Mouse (Mus musculus): ENCODE results near the gene Il1r2. TPM values are rescaled to one million over a fixed set of nuclear protein-coding genes. Genes with fewer than 3 reads are reported as not detected.
A peak's percentile ranks its signal among the peaks of the same experiment; 100 is the strongest.

Gene Il1r2
- polyA plus RNA-seq, 1 experiment from 2014 or later: 1.3 TPM

GRCm38 (mm10) chr1:40031626-40032025 is 42.3 kb upstream of the Il1r2 start:
- H3K4me1 ChIP-seq (replicated peaks; ENCODE audit: control insufficient read depth, insufficient read depth, low read length): no peaks in the 10 kb centered on the region
- no peak overlapping the region for H3K9ac ChIP-seq (ENCODE audit: low read length)
- no peak overlapping the region for H3K4me2 ChIP-seq (ENCODE audit: low read length)
- H3K9me3 ChIP-seq (ENCODE audit: control insufficient read depth, low read length): no peaks in the 10 kb centered on the region
- no peak overlapping the region for H3K4me3 ChIP-seq (ENCODE audit: low read depth, low read length)
- ATAC-seq (replicated peaks; ENCODE audit: low FRiP score, low TSS enrichment, low read depth): no peak
- peak; percentile 41 for DNase-seq (ENCODE audit: low spot score)
- 82% methylated on average over 2 of the region's 2 CpGs for WGBS
- H3K27me3 ChIP-seq (replicated peaks; ENCODE audit: control insufficient read depth, insufficient read depth, low read length): no peaks in the 10 kb centered on the region
- H3K36me3 ChIP-seq (ENCODE audit: control insufficient read depth, insufficient read depth, low read length): peaks cover 15% of the 10 kb centered on the region; the same call in 1 of the 2 replicates
- no peak overlapping the region for H3K27ac ChIP-seq (ENCODE audit: low read depth)

GRCm38 (mm10) chr1:40033315-40033714 is 40.6 kb upstream of the Il1r2 start:
- H3K9me3 ChIP-seq (ENCODE audit: control insufficient read depth, low read length): no peaks in the 10 kb centered on the region

GRCm38 (mm10) chr1:40033743-40034420 is 40.0 kb upstream of the Il1r2 start:
- H3K4me3 ChIP-seq (ENCODE audit: low read depth, low read length): no peak overlapping the region
- H3K9ac ChIP-seq (ENCODE audit: low read length): no peak overlapping the region
- DNase-seq (ENCODE audit: low spot score) (peak; percentile 48), ATAC-seq (replicated peaks; ENCODE audit: low FRiP score, low TSS enrichment, low read depth) (no peak)
- no peaks in the 10 kb centered on the region for H3K36me3 ChIP-seq (ENCODE audit: control insufficient read depth, insufficient read depth, low read length)
- 74% methylated on average over 12 of the region's 12 CpGs for WGBS
- H3K27me3 ChIP-seq (replicated peaks; ENCODE audit: control insufficient read depth, insufficient read depth, low read length): no peaks in the 10 kb centered on the region
- no peak overlapping the region for H3K27ac ChIP-seq (ENCODE audit: low read depth)
- no peaks in the 10 kb centered on the region for H3K9me3 ChIP-seq (ENCODE audit: control insufficient read depth, low read length)
- H3K4me1 ChIP-seq (replicated peaks; ENCODE audit: control insufficient read depth, insufficient read depth, low read length): no peaks in the 10 kb centered on the region
- H3K4me2 ChIP-seq (ENCODE audit: low read length): no peak overlapping the region

More at GRCm38 (mm10) chr1:40033315-40033714, 40.6 kb upstream of the Il1r2 start:
- Histone ChIP-seq H3K4me3 (ENCODE audit: low read depth, low read length) (no peak overlapping the region), H3K36me3 (ENCODE audit: control insufficient read depth, insufficient read depth, low read length) (0 out of 2 replicates have a peak, but pooled peaks cover under 1% of the 10 kb centered on the region), H3K4me1 (replicated peaks; ENCODE audit: control insufficient read depth, insufficient read depth, low read length) (no peaks in the 10 kb centered on the region), H3K27me3 (replicated peaks; ENCODE audit: control insufficient read depth, insufficient read depth, low read length) (no peaks in the 10 kb centered on the region), H3K27ac (ENCODE audit: low read depth) (no peak overlapping the region), H3K9ac (ENCODE audit: low read length) (no peak overlapping the region), H3K4me2 (ENCODE audit: low read length) (no peak overlapping the region)
- WGBS: 53% methylated on average over 4 of the region's 4 CpGs
- DNase-seq (ENCODE audit: low spot score) (peak; percentile 49), ATAC-seq (replicated peaks; ENCODE audit: low FRiP score, low TSS enrichment, low read depth) (no peak)

GRCm38 (mm10) chr1:40037831-40038230 is 36.0 kb upstream of the Il1r2 start:
- H3K4me2 ChIP-seq (ENCODE audit: low read length): no peak overlapping the region
- no peaks in the 10 kb centered on the region for H3K4me1 ChIP-seq (replicated peaks; ENCODE audit: control insufficient read depth, insufficient read depth, low read length)
- no peak overlapping the region for H3K9ac ChIP-seq (ENCODE audit: low read length)
- H3K27ac ChIP-seq (ENCODE audit: low read depth): no peak overlapping the region
- no peak overlapping the region for H3K4me3 ChIP-seq (ENCODE audit: low read depth, low read length)
- H3K36me3 ChIP-seq (ENCODE audit: control insufficient read depth, insufficient read depth, low read length): no peaks in the 10 kb centered on the region
- H3K27me3 ChIP-seq (replicated peaks; ENCODE audit: control insufficient read depth, insufficient read depth, low read length): no peaks in the 10 kb centered on the region
- DNase-seq (ENCODE audit: low spot score) (no peak), ATAC-seq (replicated peaks; ENCODE audit: low FRiP score, low TSS enrichment, low read depth) (no peak)
- WGBS: 89% methylated on average over 6 of the region's 6 CpGs
- H3K9me3 ChIP-seq (ENCODE audit: control insufficient read depth, low read length): no peaks in the 10 kb centered on the region

GRCm38 (mm10) chr1:40045686-40046085 is 28.2 kb upstream of the Il1r2 start:
- Histone ChIP-seq H3K27ac (ENCODE audit: low read depth) (no peak overlapping the region), H3K9ac (ENCODE audit: low read length) (no peak overlapping the region), H3K4me2 (ENCODE audit: low read length) (no peak overlapping the region), H3K4me3 (ENCODE audit: low read depth, low read length) (no peak overlapping the region), H3K27me3 (replicated peaks; ENCODE audit: control insufficient read depth, insufficient read depth, low read length) (no peaks in the 10 kb centered on the region), H3K9me3 (ENCODE audit: control insufficient read depth, low read length) (no peaks in the 10 kb centered on the region), H3K36me3 (ENCODE audit: control insufficient read depth, insufficient read depth, low read length) (no peaks in the 10 kb centered on the region), H3K4me1 (replicated peaks; ENCODE audit: control insufficient read depth, insufficient read depth, low read length) (no peaks in the 10 kb centered on the region)
- DNase-seq (ENCODE audit: low spot score) (no peak), ATAC-seq (replicated peaks; ENCODE audit: low FRiP score, low TSS enrichment, low read depth) (no peak)
- 79% methylated on average over 6 of the region's 6 CpGs for WGBS

- 74% methylated on average over 5 of the region's 5 CpGs for WGBS
- ATAC-seq (replicated peaks; ENCODE audit: low FRiP score, low TSS enrichment, low read depth): no peak
Observed at GRCm38 (mm10) chr1:40046600-40046999, 27.3 kb upstream of the Il1r2 start.

GRCm38 (mm10) chr1:40051157-40051556 is 22.7 kb upstream of the Il1r2 start:
- DNase-seq (ENCODE audit: low spot score): no peak
- 92% methylated on average over 6 of the region's 6 CpGs for WGBS
- no peaks in the 10 kb centered on the region for H3K27me3 ChIP-seq (replicated peaks; ENCODE audit: control insufficient read depth, insufficient read depth, low read length)

More at GRCm38 (mm10) chr1:40046600-40046999, 27.3 kb upstream of the Il1r2 start:
- H3K9me3 ChIP-seq (ENCODE audit: control insufficient read depth, low read length): no peaks in the 10 kb centered on the region
- no peak overlapping the region for H3K4me3 ChIP-seq (ENCODE audit: low read depth, low read length)
- H3K27ac ChIP-seq (ENCODE audit: low read depth): no peak overlapping the region
- no peaks in the 10 kb centered on the region for H3K36me3 ChIP-seq (ENCODE audit: control insufficient read depth, insufficient read depth, low read length)
- no peak overlapping the region for H3K9ac ChIP-seq (ENCODE audit: low read length)
- no peaks in the 10 kb centered on the region for H3K27me3 ChIP-seq (replicated peaks; ENCODE audit: control insufficient read depth, insufficient read depth, low read length)
- no peak overlapping the region for H3K4me2 ChIP-seq (ENCODE audit: low read length)
- no peaks in the 10 kb centered on the region for H3K4me1 ChIP-seq (replicated peaks; ENCODE audit: control insufficient read depth, insufficient read depth, low read length)
- no peak for DNase-seq (ENCODE audit: low spot score)

GRCm38 (mm10) chr1:40052156-40052555 is 21.7 kb upstream of the Il1r2 start:
- Histone ChIP-seq H3K36me3 (ENCODE audit: control insufficient read depth, insufficient read depth, low read length) (no peaks in the 10 kb centered on the region), H3K9me3 (ENCODE audit: control insufficient read depth, low read length) (no peaks in the 10 kb centered on the region), H3K4me3 (ENCODE audit: low read depth, low read length) (no peak overlapping the region), H3K9ac (ENCODE audit: low read length) (no peak overlapping the region), H3K4me1 (replicated peaks; ENCODE audit: control insufficient read depth, insufficient read depth, low read length) (no peaks in the 10 kb centered on the region), H3K4me2 (ENCODE audit: low read length) (no peak overlapping the region), H3K27me3 (replicated peaks; ENCODE audit: control insufficient read depth, insufficient read depth, low read length) (no peaks in the 10 kb centered on the region), H3K27ac (ENCODE audit: low read depth) (no peak overlapping the region)
- no peak for ATAC-seq (replicated peaks; ENCODE audit: low FRiP score, low TSS enrichment, low read depth)
- WGBS: 52% methylated on average over 8 of the region's 8 CpGs
- no peak for DNase-seq (ENCODE audit: low spot score)

More at GRCm38 (mm10) chr1:40051157-40051556, 22.7 kb upstream of the Il1r2 start:
- Histone ChIP-seq H3K9ac (ENCODE audit: low read length) (no peak overlapping the region), H3K9me3 (ENCODE audit: control insufficient read depth, low read length) (no peaks in the 10 kb centered on the region), H3K27ac (ENCODE audit: low read depth) (no peak overlapping the region), H3K36me3 (ENCODE audit: control insufficient read depth, insufficient read depth, low read length) (no peaks in the 10 kb centered on the region), H3K4me1 (replicated peaks; ENCODE audit: control insufficient read depth, insufficient read depth, low read length) (no peaks in the 10 kb centered on the region), H3K4me2 (ENCODE audit: low read length) (no peak overlapping the region), H3K4me3 (ENCODE audit: low read depth, low read length) (no peak overlapping the region)
- ATAC-seq (replicated peaks; ENCODE audit: low FRiP score, low TSS enrichment, low read depth): no peak

- 72% methylated on average over 5 of the region's 5 CpGs for WGBS
- Histone ChIP-seq H3K4me2 (ENCODE audit: low read length) (no peak overlapping the region), H3K4me1 (replicated peaks; ENCODE audit: control insufficient read depth, insufficient read depth, low read length) (no peaks in the 10 kb centered on the region), H3K36me3 (ENCODE audit: control insufficient read depth, insufficient read depth, low read length) (no peaks in the 10 kb centered on the region), H3K9me3 (ENCODE audit: control insufficient read depth, low read length) (no peaks in the 10 kb centered on the region), H3K27me3 (replicated peaks; ENCODE audit: control insufficient read depth, insufficient read depth, low read length) (no peaks in the 10 kb centered on the region), H3K9ac (ENCODE audit: low read length) (no peak overlapping the region), H3K27ac (ENCODE audit: low read depth) (no peak overlapping the region), H3K4me3 (ENCODE audit: low read depth, low read length) (no peak overlapping the region)
- no peak for ATAC-seq (replicated peaks; ENCODE audit: low FRiP score, low TSS enrichment, low read depth)
- no peak for DNase-seq (ENCODE audit: low spot score)
Observed at GRCm38 (mm10) chr1:40053071-40053470, 20.8 kb upstream of the Il1r2 start.

Data from intestine, embryonic 14.5 days (tissue).